ENCODE assay signal across 8 mouse cellular contexts in genomic region chr1:172012030-172012429, GRCm38 (mm10). TPM values are rescaled to one million over a fixed set of nuclear protein-coding genes. Genes with fewer than 3 reads are reported as not detected.
DNase-seq lines count a peak whose midpoint lies in the region; ATAC-seq lines count a peak whose summit lies in the region.

No protein-coding gene starts in this region.

- ATAC-seq in forebrain, embryonic 12.5 days (ENCODE audit: low FRiP score), result no peak
- ATAC-seq in hindbrain, embryonic 15.5 days (ENCODE audit: low FRiP score, low read depth), result no peak
- peak; percentile 82 for ATAC-seq in megakaryocyte-erythroid progenitor cell, adult 5-6 weeks (replicated peaks; ENCODE audit: low FRiP score, low TSS enrichment, poor library complexity, severe bottlenecking)

- H3K4me2 ChIP-seq in forebrain, embryonic 12.5 days, result no peak overlapping the region
- H3K4me2 ChIP-seq in hindbrain, embryonic 15.5 days, result no peak overlapping the region

- no peaks in the 10 kb centered on the region for H3K9me3 ChIP-seq in forebrain, embryonic 12.5 days
- no peaks in the 10 kb centered on the region for H3K9me3 ChIP-seq in hindbrain, embryonic 15.5 days

- peak; percentile 12 for DNase-seq in spleen, adult 12 weeks (ENCODE audit: low spot score)
- no peak for DNase-seq in spleen, postnatal 36 days (ENCODE audit: low spot score in 2 of 2)
- DNase-seq in cerebellum, adult 11 months, result peak; percentile 52
- peak; percentile 51 to 64 for DNase-seq in layer of hippocampus, postnatal 36 days
- DNase-seq in spleen, postnatal 10 days (ENCODE audit: low spot score in 2 of 2), result peak; percentile 22 to 63

- peaks cover 48% of the 10 kb centered on the region for H3K4me1 ChIP-seq in forebrain, embryonic 12.5 days
- H3K4me1 ChIP-seq in hindbrain, embryonic 15.5 days (replicated peaks), result peaks cover 53% of the 10 kb centered on the region

- H3K27ac ChIP-seq in forebrain, embryonic 12.5 days, result peak overlapping the region; percentile 22; the same call in 1 of the 2 replicates
- H3K27ac ChIP-seq in hindbrain, embryonic 15.5 days (replicated peaks), result 0 out of 2 replicates have a peak overlapping the region, but pooled peaks have one; percentile 10

- H3K9ac ChIP-seq in forebrain, embryonic 12.5 days, result no peak overlapping the region
- no peak overlapping the region for H3K9ac ChIP-seq in hindbrain, embryonic 15.5 days

- H3K36me3 ChIP-seq in forebrain, embryonic 12.5 days (replicated peaks), result peaks cover 63% of the 10 kb centered on the region
- peaks cover 45% of the 10 kb centered on the region for H3K36me3 ChIP-seq in hindbrain, embryonic 15.5 days

- 10% methylated on average over 5 of the region's 5 CpGs for WGBS in forebrain, embryonic 12.5 days
- 5% methylated on average over 5 of the region's 5 CpGs for WGBS in hindbrain, embryonic 15.5 days

- H3K4me3 ChIP-seq in forebrain, embryonic 12.5 days (replicated peaks), result no peak overlapping the region
- H3K4me3 ChIP-seq in hindbrain, embryonic 15.5 days, result no peak overlapping the region

- H3K27me3 ChIP-seq in forebrain, embryonic 12.5 days, result no peaks in the 10 kb centered on the region
- H3K27me3 ChIP-seq in hindbrain, embryonic 15.5 days, result no peaks in the 10 kb centered on the region

RNA-seq across cellular contexts. Expression of gene Vangl2, which starts 16.2 kb away (rescaled TPM):
- polyA plus RNA-seq in forebrain, embryonic 12.5 days (2016; fragmentation: Nextera tagmentation; extraction: Ambion mirVana), result 61.9 and 63.2 TPM in 2 replicates
- polyA plus RNA-seq in hindbrain, embryonic 15.5 days (2015; fragmentation: Nextera tagmentation; extraction: Ambion mirVana), result 41.1 and 48.9 TPM in 2 replicates
- total RNA-seq in layer of hippocampus, postnatal 36 days (2021), result 10 to 100 TPM; 14.8 to 16.0 TPM
- 1.6 and 1.9 TPM in 2 replicates for total RNA-seq in megakaryocyte-erythroid progenitor cell, adult 5-6 weeks (2014; fragmentation: Nextera tagmentation)
- 0.42 and 2.6 TPM in 2 replicates for total RNA-seq in megakaryocyte-erythroid progenitor cell, adult 5-6 weeks (2017)

RNA-seq across cellular contexts. Expression of gene Nhlh1, which starts 45.3 kb away (rescaled TPM):
- polyA plus RNA-seq in forebrain, embryonic 12.5 days (2016; fragmentation: Nextera tagmentation; extraction: Ambion mirVana), result 9.0 and 9.8 TPM in 2 replicates
- polyA plus RNA-seq in hindbrain, embryonic 15.5 days (2015; fragmentation: Nextera tagmentation; extraction: Ambion mirVana), result 3.6 and 4.8 TPM in 2 replicates
- total RNA-seq in layer of hippocampus, postnatal 36 days (2021), result 1 to 10 TPM; 1.3 to 1.5 TPM
- not detected in 2 replicates for total RNA-seq in megakaryocyte-erythroid progenitor cell, adult 5-6 weeks (2014; fragmentation: Nextera tagmentation)
- not detected in 2 replicates for total RNA-seq in megakaryocyte-erythroid progenitor cell, adult 5-6 weeks (2017)

Comparison
In these comparisons a context has a peak if more than half of its experiments do, and no peak if none do; other contexts are left out.
1. DNase-seq: peak in spleen, adult 12 weeks (single experiment), cerebellum, adult 11 months (single experiment), layer of hippocampus, postnatal 36 days (2 of 2) and spleen, postnatal 10 days (2 of 2); none in spleen, postnatal 36 days (0 of 2).
2. RNA of gene Vangl2, which starts 16.2 kb away (total RNA-seq): 14.8 to 16.0 TPM in layer of hippocampus, postnatal 36 days; 0.42 to 2.6 TPM in megakaryocyte-erythroid progenitor cell, adult 5-6 weeks; every median in the first group is over 4 times any median in the second.